ENCODE assay signal across 23 mouse cellular contexts in the genomic region with DNA sequence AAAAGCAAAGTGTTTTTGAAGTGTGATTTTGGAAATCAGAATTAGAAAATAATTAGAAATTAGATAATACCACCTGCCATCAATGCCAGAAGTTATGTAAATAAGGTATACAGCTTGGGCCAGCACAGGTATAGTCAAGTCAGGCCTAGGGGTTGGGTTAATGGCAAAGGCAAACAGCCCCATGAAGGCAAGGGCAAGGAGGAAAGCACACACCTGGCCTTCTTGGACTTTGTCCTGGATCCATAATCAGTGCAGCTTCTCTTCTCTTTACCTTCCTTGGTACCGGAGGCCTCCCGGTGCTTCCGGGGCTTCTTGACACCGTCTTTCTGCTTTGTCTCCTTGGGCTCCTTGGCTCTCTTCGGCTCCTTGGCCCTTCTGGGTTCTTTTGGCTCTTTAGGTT.
"Had no signal": no experiment of that assay in that cellular context is flagged by ENCODE, and none has a peak within 500 bp of the region (broad histone marks: within the 10 kb centered on the region; RNA-seq: fewer than 3 reads in every experiment).

No protein-coding gene starts in this region.

- ATAC-seq: liver, postnatal 0 days; lung, postnatal 0 days; midbrain, embryonic 16.5 days had no signal

- H3K4me1 ChIP-seq: liver, embryonic 13.5 days; liver, embryonic 15.5 days; midbrain, embryonic 10.5 days; midbrain, embryonic 12.5 days; neural tube, embryonic 13.5 days had no signal

- H3K27ac ChIP-seq: liver, embryonic 13.5 days; liver, embryonic 15.5 days; lung, embryonic 15.5 days; midbrain, embryonic 10.5 days; midbrain, embryonic 12.5 days; neural tube, embryonic 13.5 days; neural tube, embryonic 15.5 days had no signal

- H3K9ac ChIP-seq: liver, embryonic 13.5 days; liver, embryonic 15.5 days; liver, postnatal 0 days; lung, embryonic 15.5 days; midbrain, embryonic 12.5 days; neural tube, embryonic 13.5 days; neural tube, embryonic 15.5 days had no signal

- DNase-seq: liver, embryonic 13.5 days; liver, postnatal 0 days; lung, adult 2 months; lung, postnatal 14 days; lung, postnatal 36 days; midbrain, embryonic 14.5 days; retina, postnatal 1 day; right cerebral cortex, adult 18-20 months; right cerebral cortex, postnatal 25 days; right cerebral cortex, postnatal 4 days; spleen, adult 18-20 months; thymus, adult 2 months; thymus, postnatal 14 days; thymus, postnatal 36 days had no signal

- H3K4me2 ChIP-seq: liver, embryonic 13.5 days; liver, embryonic 15.5 days; lung, embryonic 15.5 days; midbrain, embryonic 12.5 days; neural tube, embryonic 13.5 days; neural tube, embryonic 15.5 days had no signal

- H3K27me3 ChIP-seq: liver, embryonic 13.5 days; liver, embryonic 15.5 days; lung, embryonic 15.5 days; midbrain, embryonic 12.5 days; neural tube, embryonic 13.5 days; neural tube, embryonic 15.5 days had no signal

- H3K4me3 ChIP-seq: liver, embryonic 13.5 days; liver, embryonic 15.5 days; lung, embryonic 15.5 days; midbrain, embryonic 10.5 days; midbrain, embryonic 12.5 days; myocyte; neural tube, embryonic 13.5 days; neural tube, embryonic 15.5 days had no signal

- H3K9me3 ChIP-seq: liver, embryonic 13.5 days; liver, embryonic 15.5 days; lung, embryonic 15.5 days; midbrain, embryonic 10.5 days; midbrain, embryonic 12.5 days; neural tube, embryonic 13.5 days; neural tube, embryonic 15.5 days had no signal
